11 mouse cellular contexts compared by ENCODE assay signal in genomic region chr14:25372581-25372980, GRCm38 (mm10).
A peak's percentile ranks its signal among the peaks of the same experiment; 100 is the strongest.
DNase-seq lines count a peak whose midpoint lies in the region; ATAC-seq and TF ChIP-seq lines count a peak whose summit lies in the region.
"Had no signal": no experiment of that assay in that cellular context is flagged by ENCODE, and none has a peak within 500 bp of the region (broad histone marks: within the 10 kb centered on the region; RNA-seq: fewer than 3 reads in every experiment).

No protein-coding gene starts in this region.

- H3K4me2 ChIP-seq in heart, embryonic 11.5 days = no peak overlapping the region
- H3K4me2 ChIP-seq in lung, embryonic 14.5 days = no peak overlapping the region
- H3K4me2 ChIP-seq: heart, embryonic 13.5 days; limb, embryonic 15.5 days had no signal

- no peak overlapping the region for H3K4me3 ChIP-seq in heart, embryonic 10.5 days
- H3K4me3 ChIP-seq in heart, embryonic 11.5 days (ENCODE audit: low read depth, low read length) = no peak overlapping the region
- H3K4me3 ChIP-seq in lung, embryonic 14.5 days (ENCODE audit: low read depth, low read length) = no peak overlapping the region
- no peak overlapping the region for H3K4me3 ChIP-seq in embryonic facial prominence, embryonic 10.5 days
- H3K4me3 ChIP-seq: heart, embryonic 13.5 days; limb, embryonic 15.5 days had no signal

- ATAC-seq in heart, embryonic 11.5 days (replicated peaks; ENCODE audit: insufficient number of reproducible peaks, low FRiP score, low TSS enrichment) = no peak
- ATAC-seq in lung, embryonic 14.5 days (ENCODE audit: insufficient read depth) = no peak

- peak; percentile 47; the same call in 1 of the 2 replicates for TF ChIP-seq CTCF in lung, embryonic 14.5 days (IDR thresholded peaks at IDR 0.05; ENCODE audit: low read depth)

- H3K9me3 ChIP-seq in heart, embryonic 10.5 days = no peaks in the 10 kb centered on the region
- H3K9me3 ChIP-seq in heart, embryonic 11.5 days (replicated peaks; ENCODE audit: control insufficient read depth, low read length) = no peaks in the 10 kb centered on the region; the same call in 1 of the 2 replicates
- H3K9me3 ChIP-seq in lung, embryonic 14.5 days (ENCODE audit: low read depth, low read length) = no peaks in the 10 kb centered on the region
- peaks cover 5% of the 10 kb centered on the region; the same call in 1 of the 2 replicates for H3K9me3 ChIP-seq in embryonic facial prominence, embryonic 10.5 days
- H3K9me3 ChIP-seq: limb, embryonic 15.5 days had no signal

- WGBS in heart, embryonic 10.5 days = 37% methylated on average over 4 of the region's 4 CpGs
- 44% methylated on average over 4 of the region's 4 CpGs for WGBS in heart, embryonic 11.5 days (ENCODE audit: insufficient replicate concordance)
- WGBS in lung, embryonic 14.5 days = 45% methylated on average over 4 of the region's 4 CpGs
- 56% methylated on average over 4 of the region's 4 CpGs for WGBS in embryonic facial prominence, embryonic 10.5 days

- no peak overlapping the region for H3K9ac ChIP-seq in heart, embryonic 11.5 days (ENCODE audit: low read depth, low read length)
- H3K9ac ChIP-seq in lung, embryonic 14.5 days = no peak overlapping the region
- H3K9ac ChIP-seq: limb, embryonic 15.5 days had no signal

- no peaks in the 10 kb centered on the region for H3K27me3 ChIP-seq in heart, embryonic 10.5 days (ENCODE audit: insufficient read depth, poor library complexity, severe bottlenecking)
- no peaks in the 10 kb centered on the region for H3K27me3 ChIP-seq in heart, embryonic 11.5 days (ENCODE audit: control insufficient read depth, insufficient read depth, low read length)
- H3K27me3 ChIP-seq in lung, embryonic 14.5 days (ENCODE audit: insufficient read depth, low read length) = no peaks in the 10 kb centered on the region
- no peaks in the 10 kb centered on the region for H3K27me3 ChIP-seq in embryonic facial prominence, embryonic 10.5 days (replicated peaks; ENCODE audit: low read depth, poor library complexity, severe bottlenecking)
- H3K27me3 ChIP-seq: heart, embryonic 13.5 days; limb, embryonic 15.5 days had no signal

- H3K4me1 ChIP-seq in heart, embryonic 10.5 days = peaks cover 40% of the 10 kb centered on the region
- peaks cover 31% of the 10 kb centered on the region for H3K4me1 ChIP-seq in heart, embryonic 11.5 days (ENCODE audit: control insufficient read depth, insufficient read depth, low read length)
- peaks cover 14% of the 10 kb centered on the region for H3K4me1 ChIP-seq in lung, embryonic 14.5 days (ENCODE audit: insufficient read depth)
- peaks cover 38% of the 10 kb centered on the region for H3K4me1 ChIP-seq in embryonic facial prominence, embryonic 10.5 days

- H3K27ac ChIP-seq in heart, embryonic 10.5 days = peak overlapping the region; percentile 44
- no peak overlapping the region for H3K27ac ChIP-seq in heart, embryonic 11.5 days (ENCODE audit: low read depth, low read length)
- H3K27ac ChIP-seq in lung, embryonic 14.5 days (ENCODE audit: low read depth) = no peak overlapping the region
- H3K27ac ChIP-seq in embryonic facial prominence, embryonic 10.5 days (replicated peaks) = peak overlapping the region; percentile 77; the same call in 1 of the 2 replicates

- peaks cover 10% of the 10 kb centered on the region; the same call in 1 of the 2 replicates for H3K36me3 ChIP-seq in heart, embryonic 10.5 days
- no peaks in the 10 kb centered on the region for H3K36me3 ChIP-seq in heart, embryonic 11.5 days (ENCODE audit: control insufficient read depth, insufficient read depth, low read length)
- no peaks in the 10 kb centered on the region for H3K36me3 ChIP-seq in lung, embryonic 14.5 days (ENCODE audit: insufficient read depth)
- peaks cover 8% of the 10 kb centered on the region; the same call in 1 of the 2 replicates for H3K36me3 ChIP-seq in embryonic facial prominence, embryonic 10.5 days (replicated peaks)
- H3K36me3 ChIP-seq: limb, embryonic 15.5 days had no signal

- no peak for DNase-seq in heart, embryonic 10.5 days (ENCODE audit: low spot score)
- DNase-seq in lung, embryonic 14.5 days = peak; percentile 37
- DNase-seq in lung, adult 18-20 months = no peak
- DNase-seq in embryonic facial prominence, embryonic 10.5 days (ENCODE audit: low spot score) = no peak
- DNase-seq in retina, postnatal 1 day = peak; percentile 40
- no peak for DNase-seq in thymus, postnatal 10 days (ENCODE audit: low spot score in 2 of 2)
- DNase-seq in thymus, adult 18-20 months = no peak
- DNase-seq: adrenal gland, adult 8-10 months had no signal

Comparison
In these comparisons a context has a peak if more than half of its experiments do, and no peak if none do; other contexts are left out.
1. DNase-seq: peak in lung, embryonic 14.5 days (single experiment) and retina, postnatal 1 day (single experiment); none in heart, embryonic 10.5 days (single experiment), lung, adult 18-20 months (0 of 2), embryonic facial prominence, embryonic 10.5 days (single experiment), thymus, postnatal 10 days (0 of 2) and thymus, adult 18-20 months (0 of 2).
2. H3K27ac ChIP-seq: peak in heart, embryonic 10.5 days (single experiment) and embryonic facial prominence, embryonic 10.5 days (single experiment); none in heart, embryonic 11.5 days (single experiment) and lung, embryonic 14.5 days (single experiment).